Mouse (Mus musculus) cerebellum, adult 2 months (tissue): Measurements from ENCODE around the gene Gm1043. TPM values are rescaled to one million over a fixed set of nuclear protein-coding genes. Genes with fewer than 3 reads are reported as not detected.

Experiments
- DNase-seq, 2 experiments: peaks; one replicate each; pipeline ENCODE4 v3.0.0; 2021
- H3K27ac ChIP-seq: fragments of 200-500 bp; 2 replicates; pipeline ENCODE4 v1.5.1; 2012; ENCODE audit warnings: low read length, control low read depth, inconsistent platforms; ENCODE audit not compliant: insufficient read depth
- H3K27me3 ChIP-seq: fragments of 200-500 bp; 2 replicates; pipeline ENCODE4 v1.6.1; 2012; ENCODE audit warnings: inconsistent platforms, mild to moderate bottlenecking, low read length, moderate library complexity; ENCODE audit not compliant: control insufficient read depth, insufficient read depth
- H3K4me1 ChIP-seq: fragments of 200-500 bp; 2 replicates; pipeline ENCODE4 v1.6.1; 2011; ENCODE audit warnings: low read length; ENCODE audit not compliant: control insufficient read depth, insufficient read depth
- H3K4me3 ChIP-seq: fragments of 200-500 bp; replicated peaks from 2 replicates; pipeline ENCODE3; 2011; ENCODE audit warnings: mild to moderate bottlenecking, low read depth, low read length, control low read depth; ENCODE audit not compliant: insufficient read depth
- CTCF ChIP-seq: fragments of 200-500 bp; IDR thresholded peaks from 2 replicates; pipeline ENCODE4 v1.5.1; 2011; ENCODE audit warnings: low read depth, mild to moderate bottlenecking, control low read depth, low read length, moderate library complexity, borderline replicate concordance; ENCODE audit not compliant: insufficient read depth
- POLR2A ChIP-seq: fragments of 200-500 bp; IDR thresholded peaks from 2 replicates; pipeline ENCODE4 v1.6.1; 2011; ENCODE audit warnings: low read length, control low read depth, borderline replicate concordance; ENCODE audit not compliant: insufficient read depth
- WGBS: fragments of 180-500 bp; shearing (Covaris S2); methylation state at CpG from one replicate; pipeline ENCODE4 v1.1.7; 2018; 5-methylcytosine and 5-hydroxymethylcytosine counted together
- polyA plus RNA-seq: library from polyadenylated mRNA; depleted of rRNA; stranded (reverse); fragments of >200 nt; gene quantifications from 2 replicates; pipeline ENCODE4 v1.2.3, GENCODE M21; 2012

Gm1043 gene
- polyA plus RNA-seq, 1 experiment, result 6.0 TPM

DNA sequence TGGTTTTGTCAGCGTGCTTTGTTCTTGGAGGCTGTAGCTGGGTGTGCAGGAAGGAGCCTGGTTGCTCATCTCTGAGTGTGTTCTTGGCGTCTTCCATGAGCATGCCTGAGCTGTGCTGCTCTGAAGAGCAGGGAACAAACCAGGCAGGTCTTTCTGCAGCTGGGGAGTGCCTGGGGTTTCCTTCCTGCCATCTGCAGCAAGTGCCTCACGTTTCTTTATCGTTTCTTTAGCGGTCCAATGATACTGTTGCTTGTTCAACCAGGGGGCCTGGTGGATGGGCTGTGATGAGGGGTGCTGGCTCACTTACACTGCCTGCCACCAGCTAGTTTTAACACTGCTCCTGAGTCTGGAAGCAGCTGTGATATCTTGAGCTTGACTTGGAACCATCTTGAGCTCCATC, 38.4 kb upstream of the Gm1043 start:
- TF ChIP-seq POLR2A, result no peak
- no peak for TF ChIP-seq CTCF
- H3K4me1 ChIP-seq, result no peaks in the 10 kb centered on the region
- WGBS, result 65% methylated on average over 5 of the region's 5 CpGs
- no peak overlapping the region for H3K27ac ChIP-seq
- no peaks in the 10 kb centered on the region for H3K27me3 ChIP-seq
- H3K4me3 ChIP-seq, result no peak overlapping the region
- no peak for DNase-seq

DNA sequence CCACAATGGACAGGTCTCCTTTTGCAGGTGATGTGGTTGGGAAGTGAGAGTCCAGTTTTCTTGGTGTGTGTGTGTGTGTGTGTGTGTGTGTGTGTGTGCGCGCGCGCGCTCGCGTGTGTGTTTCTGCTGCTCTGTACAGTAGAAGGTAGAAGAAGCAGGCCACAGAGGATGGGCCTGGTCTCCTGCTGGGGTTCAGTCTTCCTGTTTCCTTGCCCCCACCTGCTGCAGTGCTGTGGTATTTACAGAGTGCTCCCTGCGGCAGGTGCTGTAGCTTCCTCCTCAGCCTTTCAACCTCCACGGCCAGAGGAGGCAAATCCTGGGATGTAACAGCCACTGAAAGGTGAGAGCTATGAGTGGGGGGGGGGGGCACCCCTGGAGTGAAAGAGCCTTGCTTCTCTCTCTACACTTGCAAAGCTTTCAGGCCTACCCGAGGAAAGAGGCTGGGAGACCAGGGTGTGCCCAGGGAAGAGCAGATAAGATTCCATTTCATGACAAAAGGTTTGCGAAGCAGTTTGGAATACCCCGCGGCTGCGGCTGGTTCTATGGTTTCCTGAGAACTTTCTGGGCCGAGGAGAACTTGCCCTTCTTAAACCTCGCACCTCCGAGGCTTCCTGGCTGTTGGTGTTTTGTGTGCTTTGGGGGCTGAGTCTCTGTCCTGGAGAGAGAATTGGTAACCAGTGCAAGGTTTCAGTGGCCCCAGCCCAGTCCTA, 37.8 kb upstream of the Gm1043 start:
- WGBS, result 80% methylated on average over 17 of the region's 17 CpGs
- DNase-seq, result no peak
- Histone ChIP-seq H3K4me3 (no peak overlapping the region), H3K4me1 (peaks cover 2% of the 10 kb centered on the region), H3K27ac (no peak overlapping the region), H3K27me3 (no peaks in the 10 kb centered on the region)
- TF ChIP-seq CTCF, result no peak
- no peak for TF ChIP-seq POLR2A

DNA sequence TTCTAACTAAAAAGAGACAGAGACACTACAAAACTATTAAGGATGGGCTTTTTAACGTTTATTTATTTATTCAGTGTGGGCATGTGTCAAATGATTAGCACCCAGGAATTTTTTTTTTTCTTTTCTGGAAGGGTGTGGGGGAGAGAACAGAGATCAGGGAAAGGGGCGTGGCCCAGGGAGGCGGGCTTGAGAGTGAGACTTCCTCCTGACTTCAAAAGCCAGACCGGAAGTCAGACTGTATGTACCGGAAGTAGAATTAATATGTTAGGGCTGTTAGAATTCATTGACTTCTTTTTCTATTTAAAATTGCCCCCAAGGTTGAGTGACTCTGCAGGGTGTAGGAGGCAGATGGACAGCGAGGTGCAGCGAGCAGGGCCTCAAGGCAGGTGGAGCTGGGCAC, 37.2 kb upstream of the Gm1043 start:
- WGBS, result 74% methylated on average over 7 of the region's 7 CpGs
- H3K4me1 ChIP-seq, result peaks cover 4% of the 10 kb centered on the region
- no peak overlapping the region for H3K4me3 ChIP-seq
- no peaks in the 10 kb centered on the region for H3K27me3 ChIP-seq
- no peak overlapping the region for H3K27ac ChIP-seq
- TF ChIP-seq CTCF (no peak), POLR2A (no peak)
- no peak for DNase-seq

DNA sequence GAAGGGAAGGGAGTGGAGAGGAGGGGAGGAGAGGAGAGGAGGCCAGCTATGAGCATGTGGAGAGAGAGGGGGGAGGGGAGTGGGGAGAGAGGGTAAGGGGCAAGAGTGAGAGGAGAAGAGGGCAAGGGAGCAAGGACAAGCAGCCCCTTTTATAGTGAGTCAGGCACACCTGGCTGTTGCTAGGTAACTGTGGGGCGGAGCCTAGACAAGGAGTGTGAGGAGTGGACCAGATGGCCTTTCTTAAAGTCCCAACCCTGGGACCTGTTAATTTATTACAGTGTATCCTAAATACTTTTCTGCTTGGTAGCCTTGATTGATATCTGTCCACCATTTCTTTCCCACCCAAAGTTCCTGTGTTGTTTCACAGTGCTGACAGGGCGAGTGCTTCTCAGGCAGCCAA, 36.1 kb upstream of the Gm1043 start:
- no peak for DNase-seq

DNA sequence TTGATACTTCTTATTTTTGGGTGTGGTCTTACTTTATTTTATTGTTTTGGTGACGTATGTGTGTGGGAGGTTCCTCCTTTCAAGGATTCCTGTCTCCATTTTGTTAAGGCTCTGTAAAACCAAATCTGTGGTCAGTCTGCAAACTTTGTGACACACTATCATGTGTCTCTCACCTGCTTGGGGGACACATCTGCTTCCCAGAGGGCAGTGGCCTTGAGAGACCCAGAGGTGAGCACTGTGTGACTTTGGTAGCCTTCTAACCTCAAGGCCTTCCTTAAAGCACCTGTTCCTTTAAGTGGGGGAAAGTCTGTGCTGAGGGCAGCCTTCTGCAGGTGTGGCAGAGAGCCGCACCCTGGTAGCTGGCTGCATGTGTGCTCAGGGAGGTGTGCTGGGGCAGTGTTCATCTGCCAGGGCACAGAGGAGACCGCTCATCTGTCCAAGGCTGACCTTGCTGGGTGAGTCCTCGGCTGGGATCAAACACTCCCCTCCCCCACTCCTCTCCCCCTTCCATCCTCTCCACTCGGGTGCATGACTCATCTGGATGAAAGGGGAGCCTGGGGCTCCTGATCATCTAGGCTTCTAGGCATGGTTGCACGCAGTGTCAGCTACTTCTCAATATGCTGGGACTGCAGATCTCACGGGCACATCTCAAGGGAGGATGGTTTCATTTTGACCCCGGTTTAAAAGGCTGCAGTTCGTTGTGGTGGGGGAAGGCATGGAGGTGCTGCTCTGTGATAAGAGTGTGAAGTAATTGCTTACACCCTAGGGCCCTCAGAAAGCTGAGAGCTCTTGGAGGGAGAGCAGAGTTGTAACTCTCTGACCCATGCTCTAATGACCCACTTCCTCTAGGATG, 34.4 kb upstream of the Gm1043 start:
- H3K4me3 ChIP-seq, result no peak overlapping the region
- DNase-seq, result no peak
- WGBS, result 65% methylated on average over 9 of the region's 9 CpGs

More for the DNA sequence above, 36.1 kb upstream of the Gm1043 start:
- no peaks in the 10 kb centered on the region for H3K27me3 ChIP-seq
- TF ChIP-seq POLR2A (no peak), CTCF (no peak)
- WGBS, result 95% methylated on average over 2 of the region's 2 CpGs
- peaks cover 6% of the 10 kb centered on the region for H3K4me1 ChIP-seq
- H3K4me3 ChIP-seq, result no peak overlapping the region
- no peak overlapping the region for H3K27ac ChIP-seq

DNA sequence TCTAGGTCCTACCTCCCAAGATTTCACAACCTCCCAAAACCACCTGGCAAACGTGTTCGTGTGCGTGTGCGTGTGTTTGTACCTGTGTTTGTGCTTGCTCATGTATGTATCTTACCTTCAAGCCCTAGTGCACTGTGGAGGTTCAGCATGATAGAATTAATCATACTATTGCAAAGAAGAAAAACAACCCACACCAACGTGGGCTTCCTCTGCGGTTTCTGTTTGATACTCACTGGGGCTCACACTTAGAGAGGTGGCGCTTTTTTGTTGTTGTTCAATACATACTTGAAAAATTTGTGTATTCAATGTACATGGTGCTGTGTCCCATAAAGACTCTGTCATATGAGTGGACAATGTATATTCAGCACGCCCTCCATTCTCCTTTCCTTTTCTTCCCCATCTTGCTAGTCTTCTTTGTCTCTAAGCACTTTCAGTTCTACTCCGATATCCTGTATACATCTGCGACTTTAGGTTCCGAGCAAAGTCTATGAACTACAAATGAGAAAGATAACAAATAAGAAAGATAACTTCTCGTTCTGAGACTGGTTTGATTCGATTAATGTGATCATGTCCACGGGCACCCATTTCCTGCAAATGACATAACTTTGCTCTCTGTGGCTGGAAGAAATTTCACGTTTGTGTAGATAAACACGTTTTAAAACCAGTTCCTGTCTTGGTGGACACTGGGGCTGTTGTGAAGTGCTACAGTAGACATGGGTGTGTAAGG, 33.6 kb upstream of the Gm1043 start:
- Histone ChIP-seq H3K27me3 (no peaks in the 10 kb centered on the region), H3K4me1 (peaks cover 6% of the 10 kb centered on the region), H3K27ac (no peak overlapping the region), H3K4me3 (no peak overlapping the region)
- no peak for DNase-seq
- TF ChIP-seq CTCF, result no peak
- no peak for TF ChIP-seq POLR2A
- WGBS, result 91% methylated on average over 16 of the region's 16 CpGs

More for the DNA sequence above, 34.4 kb upstream of the Gm1043 start:
- H3K27ac ChIP-seq, result no peak overlapping the region
- no peak for TF ChIP-seq POLR2A
- TF ChIP-seq CTCF, result no peak
- no peaks in the 10 kb centered on the region for H3K27me3 ChIP-seq
- peaks cover 6% of the 10 kb centered on the region for H3K4me1 ChIP-seq

DNA sequence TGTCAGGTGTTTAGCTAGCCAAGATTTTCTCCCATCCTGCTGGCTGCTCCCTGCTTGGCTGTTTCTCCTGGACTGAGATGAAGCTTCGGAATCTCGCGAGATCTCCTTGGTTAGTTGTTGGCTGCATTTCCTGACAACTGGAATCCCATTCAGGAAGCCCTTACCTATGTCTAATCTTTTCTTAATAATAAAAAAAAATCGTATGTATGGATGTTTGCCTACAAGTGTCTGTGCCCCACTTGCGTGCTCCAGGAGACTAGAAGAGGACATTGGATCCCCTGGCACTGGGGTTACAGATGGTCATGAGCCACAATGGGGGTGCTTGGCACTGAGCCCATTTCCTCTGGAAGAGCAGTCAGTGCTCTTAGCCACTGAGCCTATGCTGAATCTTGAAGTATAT, 32.3 kb upstream of the Gm1043 start:
- H3K27ac ChIP-seq, result no peak overlapping the region
- DNase-seq, result peak; percentile 63 to 65

DNA sequence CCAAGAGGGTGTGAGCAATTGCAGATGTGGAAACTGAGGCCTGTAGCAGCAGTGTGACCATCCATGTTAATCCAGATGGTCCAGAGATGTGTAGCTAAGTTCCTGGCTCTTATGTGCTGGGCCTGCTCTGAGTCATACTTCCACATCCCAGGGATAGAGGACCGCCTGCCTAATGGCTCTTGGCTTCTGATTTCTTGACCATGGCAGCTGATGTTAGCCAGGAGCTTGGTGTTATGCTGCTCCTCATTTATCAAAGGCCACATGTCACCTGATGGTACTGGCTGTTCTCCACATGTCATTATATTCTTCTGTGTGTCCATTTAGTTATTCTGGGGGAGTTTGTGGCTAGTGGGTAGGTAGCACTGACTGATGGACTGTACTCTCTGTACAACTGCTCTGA, 29.4 kb upstream of the Gm1043 start:
- Histone ChIP-seq H3K4me3 (no peak overlapping the region), H3K4me1 (peaks cover 6% of the 10 kb centered on the region), H3K27me3 (no peaks in the 10 kb centered on the region), H3K27ac (no peak overlapping the region)
- TF ChIP-seq CTCF, result no peak
- 77% methylated on average over 1 of the region's 1 CpGs for WGBS
- no peak for DNase-seq

More for the DNA sequence above, 32.3 kb upstream of the Gm1043 start:
- TF ChIP-seq CTCF (no peak), POLR2A (no peak)
- no peaks in the 10 kb centered on the region for H3K27me3 ChIP-seq
- WGBS, result 16% methylated on average over 5 of the region's 5 CpGs
- peaks cover 6% of the 10 kb centered on the region for H3K4me1 ChIP-seq
- no peak overlapping the region for H3K4me3 ChIP-seq
